Mouse (Mus musculus): ENCODE measurements around the gene Trpv2. TPM values are rescaled to one million over a fixed set of nuclear protein-coding genes. Genes with fewer than 3 reads are reported as not detected.
"Not testable (repeated sequence)": the region's sequence is repeated elsewhere in the genome, so short reads cannot be mapped to it uniquely, and the experiment has no call there.

Gene Trpv2
- total RNA-seq, 2 experiments from 2014 or later = 3.0 to 3.2 TPM

DNA sequence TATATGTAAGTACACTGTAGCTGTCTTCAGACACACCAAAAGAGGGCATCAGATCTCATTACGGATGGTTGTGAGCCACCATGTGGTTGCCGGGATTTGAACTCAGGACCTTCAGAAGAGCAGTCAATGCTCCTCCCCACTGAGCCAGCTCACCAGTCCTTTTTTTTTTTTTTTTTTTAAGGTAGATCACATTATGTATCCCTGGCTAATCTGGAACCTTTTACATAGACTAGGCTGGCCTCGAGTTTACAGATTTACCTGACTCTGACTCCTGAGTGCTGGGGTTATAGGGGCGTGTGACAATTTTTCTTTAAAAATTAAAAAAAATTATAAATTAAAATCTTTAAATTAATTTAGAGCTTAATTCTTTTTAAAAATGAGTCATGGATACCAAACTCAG, 75.5 kb downstream of the Trpv2 start:
- DNase-seq = not testable (repeated sequence)

Other genes starting within 250 kb of the Trpv2 start
- gene Pigl, start 116.0 kb upstream of the Trpv2 start, total RNA-seq (2021) = 1 to 10 TPM; 3.9 to 4.5 TPM
- gene Ncor1, start 115.9 kb upstream of the Trpv2 start, total RNA-seq (2021) = 100 to 1,000 TPM; 137 to 151 TPM
- gene Cenpv, start 35.2 kb upstream of the Trpv2 start, total RNA-seq (2021) = 10 to 100 TPM; 23.8 to 25.7 TPM
- gene Ubb, start 23.3 kb upstream of the Trpv2 start, total RNA-seq (2021) = 100 to 1,000 TPM; 828 to 847 TPM
- 10 to 100 TPM; 15.7 to 16.5 TPM for gene Lrrc75a, start 74.0 kb downstream of the Trpv2 start, total RNA-seq (2021)
- gene Mmgt2, start 74.2 kb downstream of the Trpv2 start, total RNA-seq (2021) = 10 to 100 TPM; 18.5 to 20.9 TPM
- gene Zfp287, start 157.4 kb downstream of the Trpv2 start, total RNA-seq (2021) = 1 to 10 TPM; 3.5 to 4.4 TPM
- not detected for gene Gm10428, start 178.6 kb downstream of the Trpv2 start, total RNA-seq (2021)
- gene Zfp286, start 215.0 kb downstream of the Trpv2 start, total RNA-seq (2021) = 1 to 10 TPM; 1.9 to 2.1 TPM
- gene Trim16, start 245.7 kb downstream of the Trpv2 start, total RNA-seq (2021) = 10 to 100 TPM in 1 of 2 experiments, 1 to 10 TPM in 1; 7.6 to 10.0 TPM